Mouse (Mus musculus) lung, adult 2 months (tissue): Measurements from ENCODE around the gene Cd300c2. TPM values are rescaled to one million over a fixed set of nuclear protein-coding genes. Genes with fewer than 3 reads are reported as not detected.

Source experiments
- DNase-seq: peaks from one replicate; pipeline ENCODE4 v3.0.0; 2022
- H3K4me1 ChIP-seq: fragments of 200-500 bp; 2 replicates; pipeline ENCODE4 v1.6.1; 2011; ENCODE audit warnings: low read length; ENCODE audit not compliant: control insufficient read depth, insufficient read depth
- H3K4me3 ChIP-seq: fragments of 200-500 bp; replicated peaks from 2 replicates; pipeline ENCODE3; 2011; ENCODE audit warnings: low read depth, mild to moderate bottlenecking, control low read depth, low read length; ENCODE audit errors: extremely low read depth
- CTCF ChIP-seq: fragments of 200-500 bp; IDR thresholded peaks from 2 replicates; pipeline ENCODE4 v1.5.1; 2011; ENCODE audit warnings: mild to moderate bottlenecking, low read length, control low read depth; ENCODE audit not compliant: insufficient read depth
- POLR2A ChIP-seq: fragments of 200-500 bp; IDR thresholded peaks from 2 replicates; pipeline ENCODE4 v1.6.1; 2011; ENCODE audit warnings: low read depth, mild to moderate bottlenecking, control low read depth, low read length, borderline replicate concordance; ENCODE audit errors: extremely low read depth
- WGBS: fragments of 180-500 bp; shearing (Covaris S2); methylation state at CpG from one replicate; pipeline ENCODE4 v1.1.7; 2018; 5-methylcytosine and 5-hydroxymethylcytosine counted together
- polyA plus RNA-seq: library from polyadenylated mRNA; depleted of rRNA; stranded (reverse); fragments of >200 nt; gene quantifications from 2 replicates; pipeline ENCODE4 v1.2.3, GENCODE M21; 2012; rRNA removed

Cd300c2 gene
- polyA plus RNA-seq, 1 experiment: 24.6 TPM

DNA sequence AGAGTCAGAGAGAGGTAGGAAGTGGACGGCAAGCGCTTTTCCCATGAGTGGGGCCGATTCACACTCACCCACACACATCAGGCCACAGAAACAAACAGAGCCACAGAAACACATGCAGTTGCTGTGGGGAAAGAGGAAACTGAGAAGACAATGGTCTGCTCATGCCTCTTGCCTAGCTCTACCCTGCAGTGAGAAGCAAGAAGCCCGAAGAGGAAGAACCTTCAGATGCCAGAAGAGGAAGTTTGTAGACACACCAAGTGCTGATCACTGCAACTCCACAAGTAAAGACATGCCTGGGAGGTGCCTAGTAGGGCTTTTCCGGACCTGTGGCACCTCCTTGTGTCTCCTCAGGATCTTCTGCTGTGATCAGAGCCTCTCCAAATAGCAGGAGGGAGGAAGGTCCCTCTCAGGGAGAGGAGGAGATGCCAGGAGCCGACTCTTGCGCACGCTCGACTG, 32.9 kb downstream of the Cd300c2 start, which contains the start of gene Cd300c:
Gene Cd300c, minus strand, starts transcription at position 406 of the 456 bp plus-strand sequence.
- no peaks in the 10 kb centered on the region for H3K4me1 ChIP-seq

DNA sequence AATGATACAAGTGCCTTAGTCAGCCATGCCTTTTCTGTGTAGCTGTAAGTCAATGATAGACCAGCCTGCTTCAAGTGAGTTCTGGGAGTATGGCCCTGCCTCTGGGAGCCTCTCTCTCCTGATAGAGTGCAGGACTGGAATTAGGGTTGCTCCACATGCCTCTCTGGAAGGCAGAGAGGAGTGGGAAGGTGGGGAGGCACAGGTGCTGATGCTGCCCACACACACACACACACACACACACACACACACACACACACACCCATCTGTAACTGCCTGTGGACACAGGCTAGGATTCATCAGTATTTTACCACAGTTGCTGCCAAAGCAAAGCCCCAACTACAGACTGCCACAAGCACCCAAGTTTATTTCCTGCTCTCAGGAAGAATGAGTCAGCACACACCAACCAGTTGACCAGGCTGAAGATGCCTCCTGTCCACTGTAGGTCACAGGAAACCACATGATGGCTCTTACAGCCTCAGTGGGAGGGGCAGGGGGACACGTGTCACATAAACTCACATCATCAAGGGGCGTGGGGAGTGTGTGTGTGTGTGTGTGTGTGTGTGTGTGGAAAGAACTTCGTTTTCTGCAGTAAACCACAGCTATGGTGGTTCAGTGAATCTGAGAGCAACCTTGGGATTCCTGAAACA, 36.4 kb downstream of the Cd300c2 start:
- TF ChIP-seq POLR2A: no peak
- TF ChIP-seq CTCF: no peak
- no peak overlapping the region for H3K4me3 ChIP-seq
- H3K4me1 ChIP-seq: no peaks in the 10 kb centered on the region
- WGBS: 20% methylated on average over 3 of the region's 3 CpGs
- DNase-seq: no peak

More for the DNA sequence above, 32.9 kb downstream of the Cd300c2 start, which contains the start of gene Cd300c:
- H3K4me3 ChIP-seq: no peak within 1 kb of the TSS
- DNase-seq: no peak
- TF ChIP-seq CTCF (no peak), POLR2A (no peak)
- 81% methylated on average over 9 of the region's 9 CpGs for WGBS

DNA sequence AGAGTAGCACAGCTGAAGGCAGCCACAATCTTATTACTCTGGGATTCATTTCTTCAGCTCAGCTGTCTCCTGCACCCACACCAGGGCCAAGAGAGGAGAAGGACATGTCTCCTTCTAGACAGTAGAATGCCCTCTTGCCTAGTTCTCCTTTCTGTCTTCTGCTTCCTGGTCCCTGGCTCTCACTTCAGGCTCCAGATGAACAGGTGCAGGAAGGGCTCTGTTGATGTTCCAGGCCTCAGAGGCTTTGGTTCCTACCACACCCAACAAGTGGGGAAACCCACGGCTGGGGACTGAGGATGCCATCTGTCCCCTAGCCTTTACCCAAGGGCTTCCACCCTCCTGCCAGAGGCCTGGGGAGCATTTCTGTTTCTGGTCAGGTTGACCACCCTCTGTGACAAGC, 41.3 kb downstream of the Cd300c2 start:
- no peak for TF ChIP-seq POLR2A
- TF ChIP-seq CTCF: no peak
- 44% methylated on average over 1 of the region's 1 CpGs for WGBS

More for the DNA sequence above, 41.3 kb downstream of the Cd300c2 start:
- no peak overlapping the region for H3K4me3 ChIP-seq
- no peak for DNase-seq
- no peaks in the 10 kb centered on the region for H3K4me1 ChIP-seq

Other genes with a start within 250 kb of the Cd300c2 start
- gene Kif19a, start 236.5 kb downstream of the Cd300c2 start, polyA plus RNA-seq: 8.9 and 9.2 TPM in 2 replicates
- 0.54 and 0.59 TPM in 2 replicates for gene Btbd17, start 205.9 kb downstream of the Cd300c2 start, polyA plus RNA-seq
- gene Gpr142, start 203.0 kb downstream of the Cd300c2 start, polyA plus RNA-seq: not detected in 2 replicates
- 14.3 and 18.2 TPM in 2 replicates for gene Gprc5c, start 150.7 kb downstream of the Cd300c2 start, polyA plus RNA-seq
- gene Cd300a, start 111.8 kb downstream of the Cd300c2 start, polyA plus RNA-seq: 2.5 and 5.0 TPM in 2 replicates
- gene Cd300lb, start 67.5 kb downstream of the Cd300c2 start, polyA plus RNA-seq: 2.4 and 5.4 TPM in 2 replicates
- gene Cd300c, start 32.7 kb downstream of the Cd300c2 start, polyA plus RNA-seq: 0.68 and 1.2 TPM in 2 replicates
- gene Cd300ld, start 12.0 kb downstream of the Cd300c2 start, polyA plus RNA-seq: 2.9 and 5.4 TPM in 2 replicates
- 0.18 and 0.32 TPM in 2 replicates for gene Cd300ld2, start 14.3 kb upstream of the Cd300c2 start, polyA plus RNA-seq
- gene Cd300ld4, start 25.1 kb upstream of the Cd300c2 start, polyA plus RNA-seq: 0.43 and 0.77 TPM in 2 replicates
- 2.2 and 2.3 TPM in 2 replicates for gene Cd300ld5, start 35.9 kb upstream of the Cd300c2 start, polyA plus RNA-seq
- gene Cd300ld3, start 46.5 kb upstream of the Cd300c2 start, polyA plus RNA-seq: 18.6 and 25.0 TPM in 2 replicates
- 2.1 and 2.6 TPM in 2 replicates for gene Cd300e, start 60.3 kb upstream of the Cd300c2 start, polyA plus RNA-seq
- gene Rab37, start 89.6 kb upstream of the Cd300c2 start, polyA plus RNA-seq: 0.58 and 1.1 TPM in 2 replicates
- 12.2 and 20.6 TPM in 2 replicates for gene Cd300lf, start 132.1 kb upstream of the Cd300c2 start, polyA plus RNA-seq
- 46.8 and 60.1 TPM in 2 replicates for gene Slc9a3r1, start 161.5 kb upstream of the Cd300c2 start, polyA plus RNA-seq
- 19.1 and 21.6 TPM in 2 replicates for gene Tmem104, start 185.6 kb upstream of the Cd300c2 start, polyA plus RNA-seq
- 18.8 and 26.4 TPM in 2 replicates for gene Nat9, start 186.0 kb upstream of the Cd300c2 start, polyA plus RNA-seq